18 mouse cellular contexts compared by ENCODE assay signal in the genomic region with DNA sequence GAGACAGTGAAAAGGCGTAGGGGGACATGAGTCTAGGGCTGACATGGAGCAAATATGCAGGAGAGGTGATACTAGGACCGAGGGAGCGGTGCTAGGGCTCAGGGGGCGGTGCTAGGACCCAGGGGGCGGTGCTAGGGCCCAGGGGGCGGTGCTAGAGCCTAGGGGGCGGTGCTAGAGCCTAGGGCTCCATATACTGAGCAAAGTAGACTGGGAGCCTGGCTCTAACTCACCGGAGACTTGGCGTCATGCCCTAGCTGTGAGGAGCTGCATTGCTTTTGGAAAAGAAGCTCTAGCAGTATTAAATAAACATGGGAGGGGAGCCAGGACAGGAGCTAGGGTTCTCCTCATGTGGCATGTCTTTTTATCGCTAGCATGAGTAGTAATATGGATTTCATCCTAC.
DNase-seq lines count a peak whose midpoint lies in the region; ATAC-seq lines count a peak whose summit lies in the region.
"Had no signal": no experiment of that assay in that cellular context is flagged by ENCODE, and none has a peak within 500 bp of the region (broad histone marks: within the 10 kb centered on the region; RNA-seq: fewer than 3 reads in every experiment).

No protein-coding gene starts in this region.

- 80% methylated on average over 10 of the region's 10 CpGs for WGBS in neural tube, embryonic 15.5 days

- H3K27me3 ChIP-seq in neural tube, embryonic 15.5 days (replicated peaks) = no peaks in the 10 kb centered on the region
- H3K27me3 ChIP-seq: embryonic facial prominence, embryonic 15.5 days; midbrain, embryonic 13.5 days had no signal

- no peak overlapping the region for H3K9ac ChIP-seq in neural tube, embryonic 15.5 days (replicated peaks)
- H3K9ac ChIP-seq: embryonic facial prominence, embryonic 15.5 days; midbrain, embryonic 13.5 days had no signal

- peak; percentile 46; the same call in 1 of the 2 replicates for ATAC-seq in neural tube, embryonic 15.5 days (ENCODE audit: low FRiP score)
- no peak for ATAC-seq in CD4-positive, CD25-positive, alpha-beta regulatory T cell, adult 4 months
- ATAC-seq: midbrain, embryonic 13.5 days had no signal

- no peak overlapping the region for H3K4me2 ChIP-seq in neural tube, embryonic 15.5 days
- H3K4me2 ChIP-seq: embryonic facial prominence, embryonic 15.5 days; midbrain, embryonic 13.5 days had no signal

- 0 out of 2 replicates have a peak overlapping the region, but pooled peaks have one; percentile 25 for H3K27ac ChIP-seq in neural tube, embryonic 15.5 days (replicated peaks)
- H3K27ac ChIP-seq: embryonic facial prominence, embryonic 15.5 days; forebrain, embryonic 10.5 days; heart, adult 2 months; midbrain, embryonic 13.5 days had no signal

- DNase-seq in cerebellum, postnatal 14 days = peak; percentile 29 to 36
- no peak for DNase-seq in cerebellum, adult 8-10 months
- DNase-seq in layer of hippocampus, adult 11-12 months (ENCODE audit: low spot score) = peak; percentile 8
- DNase-seq in layer of hippocampus, postnatal 25 days (ENCODE audit: extremely low spot score in 1 of 2, low spot score in 1 of 2) = no peak
- peak; percentile 31 for DNase-seq in right cerebral cortex, postnatal 14 days
- DNase-seq in right cerebral cortex, postnatal 36 days (ENCODE audit: low spot score in 2 of 2) = no peak
- DNase-seq: cerebellum, adult 11-12 months; gastrocnemius, postnatal 14 days; heart, adult 2 months; kidney, adult 11 months; kidney, postnatal 14 days; layer of hippocampus, adult 9-11 months; lung, adult 18-20 months had no signal

- H3K9me3 ChIP-seq in neural tube, embryonic 15.5 days (replicated peaks) = no peaks in the 10 kb centered on the region
- H3K9me3 ChIP-seq: embryonic facial prominence, embryonic 15.5 days; forebrain, embryonic 10.5 days; midbrain, embryonic 13.5 days had no signal

- peaks cover 32% of the 10 kb centered on the region for H3K4me1 ChIP-seq in neural tube, embryonic 15.5 days

- H3K36me3 ChIP-seq in neural tube, embryonic 15.5 days = no peaks in the 10 kb centered on the region
- H3K36me3 ChIP-seq: embryonic facial prominence, embryonic 15.5 days; forebrain, embryonic 10.5 days; midbrain, embryonic 13.5 days had no signal

- H3K4me3 ChIP-seq in neural tube, embryonic 15.5 days (replicated peaks) = no peak overlapping the region
- H3K4me3 ChIP-seq: embryonic facial prominence, embryonic 15.5 days; forebrain, embryonic 10.5 days; heart, adult 2 months; midbrain, embryonic 13.5 days had no signal

Comparison
In these comparisons a context has a peak if more than half of its experiments do, and no peak if none do; other contexts are left out.
1. DNase-seq: peak in cerebellum, postnatal 14 days (2 of 2), layer of hippocampus, adult 11-12 months (single experiment) and right cerebral cortex, postnatal 14 days (single experiment); none in cerebellum, adult 8-10 months (single experiment), layer of hippocampus, postnatal 25 days (0 of 2) and right cerebral cortex, postnatal 36 days (0 of 2).